Mouse (Mus musculus) mature B cell (primary cell): ENCODE data around the gene Egflam.

ENCODE experiments used
- in situ Hi-C: fragments of 300-500 bp; cut with MboI; formaldehyde crosslinking; loops from 2 replicates; pipeline ENCODE4 v1.14.3; 2019

Egflam gene

GRCm38 (mm10) chr15:7216581-7217272, 181.5 kb downstream of the Egflam start:
- in situ Hi-C loops: loop anchor here (10.0 to 25.0 kb wide), 2 partner anchors 179 to 302 kb away; no protein-coding TSS in a partner anchor

GRCm38 (mm10) chr15:7215845-7216244, 182.3 kb downstream of the Egflam start:
- in situ Hi-C loops: loop anchor here (10.0 to 25.0 kb wide), 2 partner anchors 179 to 301 kb away; no protein-coding TSS in a partner anchor

- in situ Hi-C loops: loop anchor here (10.0 to 25.0 kb wide), 2 partner anchors 176 to 299 kb away; no protein-coding TSS in a partner anchor
Measured at GRCm38 (mm10) chr15:7213683-7214082, 184.5 kb downstream of the Egflam start.

- in situ Hi-C loops: loop anchor here (25.0 kb wide), 1 partner anchor 171 kb away; no protein-coding TSS in a partner anchor
Measured at GRCm38 (mm10) chr15:7208180-7208579, 190.0 kb downstream of the Egflam start.

GRCm38 (mm10) chr15:7207292-7207691, 190.9 kb downstream of the Egflam start:
- in situ Hi-C loops: loop anchor here (25.0 kb wide), 1 partner anchor 170 kb away; no protein-coding TSS in a partner anchor

- in situ Hi-C loops: loop anchor here (25.0 kb wide), 1 partner anchor 169 kb away; no protein-coding TSS in a partner anchor
Measured at GRCm38 (mm10) chr15:7206110-7206509, 192.1 kb downstream of the Egflam start.

- in situ Hi-C loops: loop anchor here (25.0 kb wide), 1 partner anchor 168 kb away; no protein-coding TSS in a partner anchor
Measured at GRCm38 (mm10) chr15:7204917-7205316, 193.3 kb downstream of the Egflam start.

- in situ Hi-C loops: loop anchor here (25.0 kb wide), 1 partner anchor 166 kb away; no protein-coding TSS in a partner anchor
Measured at GRCm38 (mm10) chr15:7203606-7204330, 194.4 kb downstream of the Egflam start.

- in situ Hi-C loops: loop anchor here (25.0 kb wide), 1 partner anchor 166 kb away; no protein-coding TSS in a partner anchor
Measured at GRCm38 (mm10) chr15:7202981-7203380, 195.2 kb downstream of the Egflam start.

GRCm38 (mm10) chr15:7201421-7202380, 196.5 kb downstream of the Egflam start:
- in situ Hi-C loops: loop anchor here (25.0 kb wide), 1 partner anchor 164 kb away; no protein-coding TSS in a partner anchor

- in situ Hi-C loops: loop anchor here (25.0 kb wide), 1 partner anchor 163 kb away; no protein-coding TSS in a partner anchor
Measured at GRCm38 (mm10) chr15:7200286-7200685, 197.9 kb downstream of the Egflam start.

- in situ Hi-C loops: no loop called here
Measured at GRCm38 (mm10) chr15:7198816-7199215, 199.4 kb downstream of the Egflam start.

- in situ Hi-C loops: no loop called here
Measured at GRCm38 (mm10) chr15:7197652-7198445, 200.3 kb downstream of the Egflam start.

- in situ Hi-C loops: no loop called here
Measured at GRCm38 (mm10) chr15:7194748-7195221, 203.4 kb downstream of the Egflam start.

GRCm38 (mm10) chr15:7194147-7194720, 204.0 kb downstream of the Egflam start:
- in situ Hi-C loops: no loop called here

GRCm38 (mm10) chr15:7192582-7192981, 205.6 kb downstream of the Egflam start:
- in situ Hi-C loops: no loop called here

- in situ Hi-C loops: no loop called here
Measured at GRCm38 (mm10) chr15:7191074-7191473, 207.1 kb downstream of the Egflam start.

- in situ Hi-C loops: no loop called here
Measured at GRCm38 (mm10) chr15:7189678-7190454, 208.3 kb downstream of the Egflam start.

GRCm38 (mm10) chr15:7187682-7188081, 210.5 kb downstream of the Egflam start:
- in situ Hi-C loops: no loop called here
